Mouse (Mus musculus): Measurements from ENCODE around the gene Slc44a5. TPM values are rescaled to one million over a fixed set of nuclear protein-coding genes. Genes with fewer than 3 reads are reported as not detected.

The Slc44a5 gene
- polyA plus RNA-seq, 1 experiment from 2014 or later: 0.25 TPM

DNA sequence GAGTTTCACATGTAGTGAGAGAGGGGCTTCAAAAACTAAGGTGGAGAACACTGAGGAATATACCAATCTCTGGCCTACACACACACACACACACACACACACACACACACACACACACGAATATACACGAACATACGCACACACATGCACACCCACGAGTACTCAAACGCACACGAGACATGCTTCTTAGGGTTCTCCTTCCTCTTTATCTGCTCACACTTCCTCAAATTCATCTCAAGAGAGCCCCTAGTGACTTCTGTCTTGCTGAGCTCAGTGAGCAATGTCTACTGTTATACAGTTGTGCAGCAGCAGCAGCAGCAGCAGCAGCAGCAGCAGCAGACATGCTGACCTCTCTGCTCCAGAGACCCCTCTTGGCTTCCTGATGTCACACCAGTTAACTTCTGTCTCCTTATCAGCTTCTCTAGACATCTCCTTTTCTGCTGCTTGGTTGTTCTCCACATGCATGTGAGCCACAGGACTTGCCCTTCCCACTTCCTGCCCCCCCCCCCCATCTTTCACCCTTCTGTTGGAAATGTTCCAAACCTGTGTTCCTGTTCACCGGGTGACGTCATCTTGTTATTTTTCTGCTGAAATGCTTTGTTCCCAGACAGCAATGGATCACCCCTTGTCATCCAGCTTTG is 204.5 kb downstream of the Slc44a5 start:
- Histone ChIP-seq H3K27ac (no peak overlapping the region), H3K27me3 (no peaks in the 10 kb centered on the region), H3K36me3 (no peaks in the 10 kb centered on the region), H3K4me3 (no peak overlapping the region), H3K9me3 (no peaks in the 10 kb centered on the region), H3K4me2 (no peak overlapping the region), H3K9ac (no peak overlapping the region), H3K4me1 (no peaks in the 10 kb centered on the region)
- no peak for ATAC-seq (ENCODE audit: borderline replicate concordance, extremely low read depth, low FRiP score, low TSS enrichment)
- 41% methylated on average over 8 of the region's 8 CpGs for WGBS

GRCm38 (mm10) chr3:154179423-154179920 is 206.2 kb downstream of the Slc44a5 start:
- no peaks in the 10 kb centered on the region for H3K36me3 ChIP-seq
- no peaks in the 10 kb centered on the region for H3K27me3 ChIP-seq
- no peak overlapping the region for H3K4me2 ChIP-seq
- no peak overlapping the region for H3K4me3 ChIP-seq
- no peaks in the 10 kb centered on the region for H3K9me3 ChIP-seq
- H3K9ac ChIP-seq: no peak overlapping the region
- 0 out of 2 replicates have a peak, but pooled peaks have one; percentile 31 for ATAC-seq (ENCODE audit: borderline replicate concordance, extremely low read depth, low FRiP score, low TSS enrichment)
- no peaks in the 10 kb centered on the region for H3K4me1 ChIP-seq
- H3K27ac ChIP-seq: no peak overlapping the region
- WGBS: 76% methylated on average over 2 of the region's 3 CpGs

DNA sequence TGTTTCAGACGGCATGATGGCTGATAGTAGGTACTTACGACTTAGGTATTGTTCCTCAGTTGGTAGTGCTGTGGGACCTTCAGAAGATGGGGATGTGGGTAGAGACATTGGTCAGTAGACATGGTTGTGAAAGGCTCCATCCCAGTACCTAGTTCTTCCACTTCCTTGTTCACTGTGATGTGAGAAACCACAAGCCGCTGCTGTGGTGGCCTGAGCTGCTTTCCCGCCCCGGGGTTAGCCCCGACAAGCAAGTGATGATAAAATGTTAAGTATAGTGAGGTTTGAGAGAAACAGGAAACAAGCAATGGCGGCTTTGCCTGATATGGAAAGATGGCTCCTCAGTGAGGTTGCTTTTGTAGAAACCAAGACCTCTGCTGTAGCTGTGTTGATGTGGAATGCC is 209.8 kb downstream of the Slc44a5 start:
- H3K9ac ChIP-seq: no peak overlapping the region
- H3K4me2 ChIP-seq: no peak overlapping the region
- ATAC-seq (ENCODE audit: borderline replicate concordance, extremely low read depth, low FRiP score, low TSS enrichment): no peak
- no peaks in the 10 kb centered on the region for H3K9me3 ChIP-seq
- no peaks in the 10 kb centered on the region for H3K27me3 ChIP-seq
- H3K27ac ChIP-seq: no peak overlapping the region
- no peaks in the 10 kb centered on the region for H3K36me3 ChIP-seq
- no peak overlapping the region for H3K4me3 ChIP-seq
- H3K4me1 ChIP-seq: no peaks in the 10 kb centered on the region; the same call in 1 of the 2 replicates
- 80% methylated on average over 7 of the region's 7 CpGs for WGBS

- Histone ChIP-seq H3K9ac (no peak overlapping the region), H3K9me3 (no peaks in the 10 kb centered on the region), H3K27ac (no peak overlapping the region), H3K4me1 (no peaks in the 10 kb centered on the region; the same call in 1 of the 2 replicates), H3K36me3 (no peaks in the 10 kb centered on the region), H3K4me3 (no peak overlapping the region), H3K27me3 (no peaks in the 10 kb centered on the region), H3K4me2 (no peak overlapping the region)
- 64% methylated on average over 9 of the region's 9 CpGs for WGBS
- ATAC-seq (ENCODE audit: borderline replicate concordance, extremely low read depth, low FRiP score, low TSS enrichment): no peak
These were observed 210.7 kb downstream of the Slc44a5 start for GRCm38 (mm10) chr3:154183957-154184356.

- H3K27ac ChIP-seq: no peak overlapping the region
- no peak overlapping the region for H3K4me3 ChIP-seq
- H3K9ac ChIP-seq: no peak overlapping the region
- no peak for ATAC-seq (ENCODE audit: borderline replicate concordance, extremely low read depth, low FRiP score, low TSS enrichment)
- no peaks in the 10 kb centered on the region for H3K9me3 ChIP-seq
- H3K4me1 ChIP-seq: no peaks in the 10 kb centered on the region; the same call in 1 of the 2 replicates
- no peaks in the 10 kb centered on the region for H3K36me3 ChIP-seq
- no peak overlapping the region for H3K4me2 ChIP-seq
- WGBS: 29% methylated on average over 9 of the region's 9 CpGs
- H3K27me3 ChIP-seq: no peaks in the 10 kb centered on the region
These were observed 215.4 kb downstream of the Slc44a5 start for GRCm38 (mm10) chr3:154188668-154189067.

DNA sequence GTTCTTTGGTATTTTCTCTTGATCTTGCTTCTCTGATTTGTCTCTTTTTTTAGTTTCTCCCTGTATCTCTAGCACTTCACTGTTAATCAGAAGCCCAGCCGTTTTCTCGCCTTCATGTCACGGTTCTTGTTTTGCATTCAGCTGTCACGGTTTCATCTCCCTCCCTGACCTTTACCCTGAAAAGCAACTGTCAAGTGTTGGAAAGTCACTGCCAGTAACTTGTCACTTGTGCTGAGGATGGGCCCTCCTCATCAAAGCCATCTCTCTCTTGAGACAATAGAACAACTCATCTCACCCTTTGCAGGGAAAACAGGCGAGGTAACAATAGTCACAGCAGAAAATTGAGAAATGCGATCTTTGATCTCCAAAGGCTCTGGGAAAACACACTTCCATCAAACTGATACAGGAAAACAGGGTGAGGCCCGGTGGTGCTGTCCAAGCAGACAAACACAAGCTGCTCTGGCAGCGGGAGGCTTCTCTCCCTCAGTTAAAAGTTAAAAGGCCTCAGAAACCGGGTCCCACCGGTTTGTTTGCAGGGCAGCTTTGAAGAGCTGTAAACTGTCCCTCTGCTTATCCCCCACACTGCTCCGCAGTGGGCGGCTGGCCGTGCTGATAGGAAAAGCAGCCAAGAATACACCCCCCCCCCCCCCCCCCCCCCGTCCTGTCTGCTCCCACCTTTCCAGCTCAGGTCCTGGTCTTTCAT is 219.2 kb downstream of the Slc44a5 start:
- Histone ChIP-seq H3K27me3 (no peaks in the 10 kb centered on the region), H3K27ac (no peak overlapping the region), H3K9me3 (no peaks in the 10 kb centered on the region), H3K4me2 (no peak overlapping the region), H3K36me3 (no peaks in the 10 kb centered on the region), H3K4me3 (no peak overlapping the region), H3K4me1 (no peaks in the 10 kb centered on the region), H3K9ac (no peak overlapping the region)
- ATAC-seq (ENCODE audit: borderline replicate concordance, extremely low read depth, low FRiP score, low TSS enrichment): no peak
- WGBS: 11% methylated on average over 13 of the region's 14 CpGs

GRCm38 (mm10) chr3:154193189-154193840 is 220.1 kb downstream of the Slc44a5 start:
- Histone ChIP-seq H3K9ac (no peak overlapping the region), H3K4me3 (no peak overlapping the region), H3K9me3 (no peaks in the 10 kb centered on the region), H3K27me3 (no peaks in the 10 kb centered on the region), H3K36me3 (no peaks in the 10 kb centered on the region), H3K4me2 (no peak overlapping the region), H3K4me1 (no peaks in the 10 kb centered on the region), H3K27ac (no peak overlapping the region)
- 58% methylated on average over 10 of the region's 10 CpGs for WGBS
- ATAC-seq (ENCODE audit: borderline replicate concordance, extremely low read depth, low FRiP score, low TSS enrichment): no peak

DNA sequence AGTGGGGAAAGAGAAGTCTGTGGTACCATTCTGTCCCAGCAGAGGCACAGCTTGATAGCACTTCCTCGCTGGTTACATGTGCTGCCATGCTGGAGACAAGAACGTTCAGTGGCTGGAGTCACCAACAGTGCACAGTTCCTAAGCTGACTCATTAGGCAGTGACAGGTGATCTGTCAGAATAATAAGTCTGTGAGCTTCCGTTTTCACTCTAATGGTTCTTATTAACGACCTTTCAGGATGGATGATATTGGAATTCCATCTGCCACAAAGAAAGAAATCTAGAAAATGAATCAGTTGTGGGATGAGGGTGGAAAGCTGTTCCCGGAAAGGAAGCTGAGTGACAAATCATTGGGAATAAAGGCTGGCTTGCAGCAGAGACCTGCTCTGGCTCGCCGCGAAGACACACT is 227.2 kb downstream of the Slc44a5 start:
- no peak for ATAC-seq (ENCODE audit: borderline replicate concordance, extremely low read depth, low FRiP score, low TSS enrichment)
- H3K9me3 ChIP-seq: no peaks in the 10 kb centered on the region
- WGBS: 35% methylated on average over 8 of the region's 8 CpGs

GRCm38 (mm10) chr3:154201796-154202195 is 228.6 kb downstream of the Slc44a5 start:
- H3K27me3 ChIP-seq: no peaks in the 10 kb centered on the region
- H3K27ac ChIP-seq: no peak overlapping the region
- 71% methylated on average over 12 of the region's 12 CpGs for WGBS
- no peaks in the 10 kb centered on the region for H3K9me3 ChIP-seq
- no peaks in the 10 kb centered on the region for H3K4me1 ChIP-seq
- H3K9ac ChIP-seq: no peak overlapping the region
- no peaks in the 10 kb centered on the region for H3K36me3 ChIP-seq
- ATAC-seq (ENCODE audit: borderline replicate concordance, extremely low read depth, low FRiP score, low TSS enrichment): no peak
- no peak overlapping the region for H3K4me2 ChIP-seq
- no peak overlapping the region for H3K4me3 ChIP-seq

More for the DNA sequence above, 227.2 kb downstream of the Slc44a5 start:
- H3K4me1 ChIP-seq: no peaks in the 10 kb centered on the region
- no peak overlapping the region for H3K4me3 ChIP-seq
- H3K36me3 ChIP-seq: no peaks in the 10 kb centered on the region
- no peak overlapping the region for H3K4me2 ChIP-seq
- H3K27me3 ChIP-seq: no peaks in the 10 kb centered on the region
- no peak overlapping the region for H3K9ac ChIP-seq
- no peak overlapping the region for H3K27ac ChIP-seq

DNA sequence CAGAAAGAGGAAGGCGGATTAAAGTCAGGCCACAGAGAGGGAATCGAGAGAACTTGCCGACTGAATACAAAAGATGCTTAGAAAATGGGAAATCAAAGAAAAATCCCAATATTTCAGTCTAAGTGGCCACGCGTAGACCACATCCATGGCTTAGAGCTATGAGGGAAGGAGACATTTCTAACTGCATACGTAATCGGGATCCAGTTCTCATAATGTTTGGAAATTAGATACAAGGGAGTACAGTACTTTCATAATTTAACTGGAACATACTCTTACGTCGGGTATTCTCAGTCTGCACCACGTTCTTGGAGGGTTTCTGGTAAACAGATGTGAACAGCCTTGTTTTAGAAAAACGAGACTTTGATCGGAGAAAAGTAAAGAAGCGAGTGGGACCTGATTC is 229.1 kb downstream of the Slc44a5 start:
- Histone ChIP-seq H3K27ac (no peak overlapping the region), H3K4me3 (no peak overlapping the region), H3K27me3 (no peaks in the 10 kb centered on the region), H3K4me2 (no peak overlapping the region), H3K4me1 (no peaks in the 10 kb centered on the region), H3K9ac (no peak overlapping the region), H3K9me3 (no peaks in the 10 kb centered on the region), H3K36me3 (no peaks in the 10 kb centered on the region)
- ATAC-seq (ENCODE audit: borderline replicate concordance, extremely low read depth, low FRiP score, low TSS enrichment): no peak
- WGBS: 82% methylated on average over 13 of the region's 13 CpGs

DNA sequence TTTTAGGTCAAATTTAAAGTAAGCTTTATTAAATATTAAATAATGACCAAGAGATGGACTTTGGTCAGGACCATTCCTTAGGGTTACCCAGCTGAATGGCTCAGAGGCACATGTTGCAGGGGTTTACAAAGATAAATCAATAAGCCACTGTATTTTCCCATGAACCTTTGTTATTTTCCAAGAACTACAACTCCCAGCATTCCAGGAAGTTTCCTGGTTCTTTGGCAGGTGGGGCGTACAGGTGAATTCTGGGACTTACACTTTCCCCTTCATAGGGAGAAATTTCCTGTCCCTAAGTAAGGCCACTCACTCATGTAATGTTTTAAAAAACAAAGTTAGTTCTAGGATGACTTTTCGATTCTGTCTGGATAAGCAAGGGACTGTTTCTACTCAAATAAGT is 235.2 kb downstream of the Slc44a5 start:
- 91% methylated on average over 2 of the region's 2 CpGs for WGBS
- H3K4me1 ChIP-seq: no peaks in the 10 kb centered on the region
- no peaks in the 10 kb centered on the region for H3K27me3 ChIP-seq
- no peak overlapping the region for H3K27ac ChIP-seq
- H3K36me3 ChIP-seq: no peaks in the 10 kb centered on the region
- no peak for ATAC-seq (ENCODE audit: borderline replicate concordance, extremely low read depth, low FRiP score, low TSS enrichment)
- H3K9me3 ChIP-seq: no peaks in the 10 kb centered on the region
- no peak overlapping the region for H3K4me2 ChIP-seq
- H3K4me3 ChIP-seq: no peak overlapping the region
- no peak overlapping the region for H3K9ac ChIP-seq

GRCm38 (mm10) chr3:154209201-154209754 is 236.0 kb downstream of the Slc44a5 start:
- no peaks in the 10 kb centered on the region for H3K36me3 ChIP-seq
- no peak overlapping the region for H3K9ac ChIP-seq
- H3K27me3 ChIP-seq: no peaks in the 10 kb centered on the region
- no peak overlapping the region for H3K27ac ChIP-seq
- H3K4me1 ChIP-seq: no peaks in the 10 kb centered on the region
- H3K9me3 ChIP-seq: no peaks in the 10 kb centered on the region
- no peak for ATAC-seq (ENCODE audit: borderline replicate concordance, extremely low read depth, low FRiP score, low TSS enrichment)
- H3K4me3 ChIP-seq: no peak overlapping the region
- WGBS: 28% methylated on average over 4 of the region's 4 CpGs
- no peak overlapping the region for H3K4me2 ChIP-seq
